Mouse (Mus musculus): ENCODE results near the gene Zfp94. TPM values are rescaled to one million over a fixed set of nuclear protein-coding genes. Genes with fewer than 3 reads are reported as not detected.
"Not testable (repeated sequence)": the region's sequence is repeated elsewhere in the genome, so short reads cannot be mapped to it uniquely, and the experiment has no call there.

The Zfp94 gene
- total RNA-seq, 2 experiments from 2014 or later, result 1.8 to 2.5 TPM

DNA sequence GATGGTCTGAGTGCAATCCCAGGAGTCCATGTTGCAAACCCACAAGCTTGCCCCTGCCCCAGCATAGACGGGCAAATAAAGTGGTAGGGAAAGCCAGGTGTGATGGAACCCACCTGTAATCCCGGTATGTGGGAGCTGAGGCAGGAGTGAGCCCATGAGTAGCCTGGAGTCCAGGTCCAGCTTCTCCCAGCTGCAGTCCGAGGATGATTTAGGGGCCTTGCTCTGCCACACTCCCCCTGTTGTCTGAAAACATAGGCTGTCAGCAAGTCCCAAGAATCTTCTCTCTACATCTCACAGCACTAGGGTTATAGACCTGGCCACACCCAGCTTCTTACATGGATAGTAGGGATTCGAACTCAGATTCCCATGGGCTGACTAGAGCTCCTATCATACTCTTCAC is 29.6 kb downstream of the Zfp94 start:
- intact Hi-C loops (cut with DNase I), result loop anchor here (5.0 kb wide), 1 partner anchor 320 kb away; no protein-coding TSS in a partner anchor
- DNase-seq (ENCODE audit: low spot score), result no peak

DNA sequence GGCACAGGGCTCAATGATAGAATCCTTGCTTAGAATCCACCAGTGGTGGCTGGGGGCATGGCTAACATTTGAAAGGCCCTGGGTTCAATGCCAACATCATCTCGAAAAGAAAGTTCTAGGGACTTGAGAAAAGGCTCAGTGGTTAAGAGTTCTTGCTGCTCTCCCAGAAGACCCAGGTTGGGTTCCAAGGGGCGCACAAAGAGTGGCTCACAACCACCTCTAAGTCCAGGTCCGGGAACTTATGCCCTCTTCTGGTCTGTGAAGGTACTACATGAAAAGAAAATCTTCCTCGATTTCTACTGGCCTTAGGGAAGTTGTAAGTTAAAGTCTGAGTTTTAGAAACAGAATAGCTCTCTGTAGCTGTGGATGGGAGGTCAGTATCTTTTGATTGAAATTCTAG is 30.4 kb downstream of the Zfp94 start:
- DNase-seq (ENCODE audit: low spot score), result no peak
- intact Hi-C loops (cut with DNase I), result loop anchor here (5.0 kb wide), 1 partner anchor 319 kb away; no protein-coding TSS in a partner anchor

DNA sequence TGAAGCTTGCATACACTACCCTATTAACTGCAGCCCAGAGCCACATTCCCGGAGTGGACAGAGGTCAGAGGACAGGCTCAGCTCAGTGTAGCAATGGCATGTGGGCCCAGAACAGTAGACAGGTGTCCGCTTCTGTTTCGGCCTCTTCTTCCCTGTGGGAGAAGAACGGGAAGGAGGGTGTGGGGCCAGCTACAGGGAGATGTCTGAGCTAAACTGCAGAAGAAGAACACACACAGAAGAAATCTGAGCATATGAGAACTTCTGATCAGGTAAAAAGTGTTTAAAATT is 35.7 kb downstream of the Zfp94 start:
- no peak for DNase-seq (ENCODE audit: low spot score)
- intact Hi-C loops (cut with DNase I), result no loop called here

DNA sequence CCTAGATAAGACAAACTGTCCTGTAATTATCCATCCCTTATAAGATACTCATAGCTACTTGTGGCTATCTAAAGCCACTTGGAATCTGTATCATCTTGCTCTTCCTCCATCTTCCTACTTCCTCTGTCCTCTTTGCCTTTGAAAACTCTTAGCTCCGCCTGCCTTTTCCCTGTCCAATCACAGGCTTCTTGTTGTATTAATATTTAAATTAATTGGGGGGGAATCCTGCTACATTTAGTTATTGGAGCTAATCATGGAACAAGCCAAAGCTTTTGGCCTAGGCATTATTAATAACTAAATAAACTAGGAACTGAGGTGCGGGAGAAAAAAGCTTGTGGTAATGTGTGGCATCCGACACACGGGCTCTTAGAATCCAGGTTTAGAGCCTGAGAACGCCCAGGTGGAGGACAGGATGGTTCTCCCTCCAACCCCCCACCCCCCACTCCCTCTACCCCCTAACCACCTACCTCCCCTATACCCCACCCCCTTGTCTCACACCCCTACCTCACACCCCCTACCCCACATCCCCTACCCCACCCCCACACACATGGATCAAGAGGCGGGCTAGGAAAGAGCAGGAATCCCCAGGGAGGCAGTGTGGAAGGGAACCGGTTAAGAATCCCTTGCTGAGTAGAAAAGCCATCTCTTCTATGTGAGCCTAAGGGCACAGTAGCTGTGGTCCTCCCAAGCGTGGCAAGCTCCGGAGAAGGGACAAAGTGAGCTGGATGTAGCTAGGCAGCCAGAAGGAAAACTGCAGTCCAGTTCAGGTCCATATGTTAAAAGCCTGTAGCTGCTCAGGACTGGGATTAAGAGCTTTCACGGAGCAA is 36.2 kb downstream of the Zfp94 start:
- no peak for DNase-seq (ENCODE audit: low spot score)
- intact Hi-C loops (cut with DNase I), result no loop called here

DNA sequence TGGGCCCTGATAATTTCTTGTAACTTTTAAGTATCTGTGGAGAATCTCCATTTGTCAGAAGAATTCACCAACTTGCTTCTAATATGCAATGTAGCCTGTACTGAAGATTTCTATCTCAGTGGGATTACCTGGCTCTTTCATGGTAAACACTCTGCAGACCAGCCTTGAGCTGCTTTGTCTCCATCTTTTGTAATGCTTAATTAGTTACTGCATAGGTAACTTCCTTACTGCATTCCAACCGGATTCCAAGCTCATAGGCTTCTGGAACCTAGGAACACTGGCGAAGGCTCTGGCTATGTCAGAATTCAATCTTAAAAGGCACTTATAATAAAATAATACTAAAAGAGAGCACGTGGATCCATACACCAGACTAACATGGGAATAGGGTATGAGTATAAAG is 37.7 kb downstream of the Zfp94 start:
- intact Hi-C loops (cut with DNase I); DNase-seq (ENCODE audit: low spot score): not testable (repeated sequence)

DNA sequence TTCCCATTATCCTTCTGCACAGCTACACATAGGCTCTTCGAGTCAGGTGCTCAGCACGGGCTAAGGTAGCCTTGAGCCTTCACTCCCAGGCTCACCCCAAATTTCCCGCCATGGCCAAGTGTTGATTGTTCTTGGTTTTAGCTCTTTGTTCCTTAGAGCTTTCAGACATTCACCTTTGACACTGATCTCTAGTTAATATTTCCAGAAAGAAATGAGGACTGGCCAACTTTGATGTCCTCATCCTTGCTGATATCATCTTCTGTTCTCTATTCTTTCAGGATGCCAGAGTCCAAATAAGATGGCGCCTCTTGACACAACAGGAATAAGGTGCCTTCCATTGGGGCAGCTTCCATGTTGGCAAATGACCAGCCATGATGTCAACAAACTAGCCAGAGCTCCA is 42.0 kb downstream of the Zfp94 start:
- intact Hi-C loops (cut with DNase I), result no loop called here
- no peak for DNase-seq (ENCODE audit: low spot score)

DNA sequence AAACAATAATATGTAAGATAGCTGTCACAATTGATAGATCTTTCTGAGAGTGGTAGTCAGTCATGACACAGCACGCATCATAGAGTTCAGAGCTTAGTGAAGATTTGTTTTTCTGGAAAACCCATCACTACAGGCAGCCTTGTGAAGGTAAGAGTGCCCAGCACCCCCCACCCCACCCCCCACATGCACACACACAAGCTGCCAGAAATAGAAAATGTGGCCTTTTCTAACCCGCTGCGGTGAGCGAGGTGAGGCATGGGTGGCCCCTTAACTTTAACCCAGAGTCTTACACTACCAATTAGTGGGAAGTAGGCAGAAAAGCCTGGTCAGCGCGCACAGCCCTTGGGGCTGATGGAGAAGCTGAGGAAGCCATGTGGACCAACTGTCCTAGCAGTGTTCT is 45.3 kb downstream of the Zfp94 start:
- DNase-seq (ENCODE audit: low spot score), result no peak
- intact Hi-C loops (cut with DNase I), result loop anchor here (2.0 kb wide), 1 partner anchor 46 kb away; the partner anchor contains the start of gene Zfp94

DNA sequence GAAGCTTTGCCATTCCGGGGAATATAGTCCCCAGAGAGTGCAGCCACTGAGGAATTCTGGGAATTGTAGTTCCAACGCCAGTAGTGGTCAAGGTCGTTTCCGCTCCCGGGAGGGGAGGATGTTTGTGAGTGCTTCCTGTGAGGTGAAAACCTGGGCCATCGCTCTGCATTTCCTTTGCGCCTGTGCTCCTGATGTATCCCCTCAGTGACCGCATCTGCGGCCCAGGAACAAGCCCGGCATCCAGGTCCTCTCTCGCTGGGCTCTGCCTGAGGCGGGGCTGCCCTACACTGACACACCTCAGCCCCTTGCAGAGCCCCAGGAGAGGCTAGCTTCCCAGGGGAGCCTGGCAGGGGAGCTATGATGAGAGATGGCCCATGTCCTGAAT is 46.2 kb downstream of the Zfp94 start, which contains the start of gene Zfp93:
Zfp93 (plus strand) TSS at position 133 of the 385 bp plus-strand sequence.
- peak; percentile 58 for DNase-seq (ENCODE audit: low spot score)
- intact Hi-C loops (cut with DNase I), result loop anchor here (2.0 kb wide), 1 partner anchor 47 kb away; the partner anchor contains the start of gene Zfp94

DNA sequence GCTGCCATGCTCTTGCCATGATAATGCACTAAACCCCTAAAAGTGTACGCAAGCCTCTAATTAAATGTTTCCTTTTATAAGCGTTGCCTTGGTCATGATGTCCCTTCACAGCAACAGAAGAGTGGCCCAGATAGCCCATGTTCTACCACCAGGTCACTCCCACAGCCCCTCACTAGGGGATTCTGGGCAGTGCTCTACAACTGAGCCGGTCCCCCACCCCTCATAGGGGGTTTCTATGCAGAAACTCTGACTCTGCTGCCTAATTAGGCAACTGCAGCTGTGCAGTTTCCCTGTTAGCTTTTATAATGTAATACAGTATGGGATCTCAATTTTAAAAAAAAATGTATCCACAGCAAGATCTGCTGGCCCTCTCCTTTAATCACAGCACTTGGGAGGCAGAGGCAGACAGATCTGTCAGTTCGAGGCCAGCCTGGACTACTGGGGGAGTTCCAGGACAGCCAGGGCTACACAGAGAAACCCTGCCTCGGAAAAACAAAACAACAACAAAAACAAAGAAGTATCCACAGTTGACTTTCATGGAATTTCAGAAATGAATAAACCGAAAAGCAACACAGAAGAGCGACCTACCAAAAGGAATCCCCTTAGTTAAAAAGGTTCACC is 46.7 kb downstream of the Zfp94 start:
- intact Hi-C loops (cut with DNase I), result loop anchor here (2.0 to 5.0 kb wide), 4 partner anchors 15 to 157 kb away; partner anchors contain the start of genes Zfp108, Zfp112, Zfp235 and Zfp94

DNA sequence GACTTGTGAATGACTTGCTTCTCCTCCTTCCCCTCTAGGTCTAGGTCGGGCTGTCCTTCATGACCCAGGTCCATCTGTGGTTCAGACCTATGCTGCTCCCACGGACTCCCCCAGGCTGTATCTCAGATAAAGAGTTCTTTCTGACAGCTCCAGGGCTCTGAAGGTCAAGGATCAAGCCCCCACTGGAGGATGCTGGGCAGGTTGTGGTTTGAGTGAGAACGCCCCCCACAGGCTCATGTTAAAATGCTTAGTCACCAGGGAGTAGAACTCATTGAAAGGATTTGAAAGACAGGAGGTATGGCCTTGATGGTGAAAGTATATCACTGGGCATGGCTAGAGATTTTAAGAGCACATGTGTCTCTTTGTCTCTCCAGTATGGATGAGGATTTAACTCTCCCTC is 47.2 kb downstream of the Zfp94 start:
- DNase-seq (ENCODE audit: low spot score), result no peak
- intact Hi-C loops (cut with DNase I), result loop anchor here (2.0 to 5.0 kb wide), 3 partner anchors 14 to 157 kb away; partner anchors contain the start of genes Zfp108, Zfp112 and Zfp235

More for the DNA sequence above, 46.7 kb downstream of the Zfp94 start:
- no peak for DNase-seq (ENCODE audit: low spot score)

DNA sequence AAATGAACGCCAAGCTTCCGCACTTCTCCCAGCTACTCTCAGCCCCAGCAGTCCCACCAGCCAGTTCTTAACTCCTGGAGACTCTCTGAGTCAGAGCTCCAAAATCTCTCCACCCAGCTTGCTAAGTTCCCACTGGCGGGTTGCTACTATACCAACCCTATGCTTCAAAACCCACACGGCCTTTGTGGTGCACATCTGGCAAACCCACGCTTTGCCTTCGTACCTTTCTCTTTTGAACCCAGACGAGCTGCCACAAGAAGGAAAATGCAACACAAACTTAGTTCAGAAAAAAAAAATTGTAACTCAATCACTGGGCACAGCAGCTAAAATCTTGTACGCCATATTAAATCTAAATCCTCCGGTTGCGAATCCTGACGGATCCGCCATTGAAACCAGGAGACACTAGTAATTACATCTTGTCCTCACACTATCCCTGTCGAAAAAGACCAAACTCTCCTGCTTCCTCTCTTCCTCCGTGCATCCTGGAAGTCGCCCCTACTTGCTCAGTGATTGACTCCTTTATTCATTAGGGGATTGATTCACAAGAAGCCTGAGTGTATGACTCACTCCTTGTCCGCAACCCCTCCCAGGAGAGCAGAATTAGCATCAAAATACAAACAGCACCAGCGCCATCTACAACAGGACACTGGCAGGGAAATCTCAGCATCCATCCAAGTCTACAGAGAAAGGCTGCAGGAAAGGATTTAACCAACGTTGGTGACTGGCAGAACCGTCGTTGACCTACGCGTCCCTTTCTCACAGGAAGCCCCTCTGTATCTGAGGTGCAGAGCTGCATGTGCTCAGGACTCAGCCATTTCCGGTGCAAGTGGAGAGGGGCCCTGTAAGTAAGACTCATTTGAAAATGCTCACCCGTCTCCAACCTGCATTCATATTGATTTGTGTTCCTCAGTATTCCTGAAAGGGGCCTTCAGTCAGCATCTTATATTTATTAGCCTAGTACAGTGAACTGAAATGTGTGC is 48.0 kb downstream of the Zfp94 start:
- intact Hi-C loops (cut with DNase I), result loop anchor here (2.0 to 5.0 kb wide), 3 partner anchors 14 to 156 kb away; partner anchors contain the start of genes Zfp108, Zfp112 and Zfp235
- no peak for DNase-seq (ENCODE audit: low spot score)

DNA sequence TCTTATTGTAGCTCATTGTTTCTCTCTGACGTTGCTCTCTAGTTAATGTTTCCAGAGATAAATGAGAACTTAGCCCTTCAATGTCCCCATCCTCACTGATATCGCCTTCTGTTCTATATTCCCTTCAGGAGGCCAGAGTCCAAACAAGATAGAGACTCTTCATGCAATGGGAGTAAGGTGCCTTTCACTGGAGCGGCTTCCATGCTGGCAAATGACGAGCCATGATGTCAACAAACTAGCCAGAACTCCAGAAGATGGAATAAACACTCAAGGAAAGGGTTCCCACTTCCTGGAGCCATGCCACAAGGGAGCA is 56.5 kb downstream of the Zfp94 start:
- intact Hi-C loops (cut with DNase I), result loop anchor here (5.0 kb wide), 1 partner anchor 53 kb away; no protein-coding TSS in a partner anchor
- DNase-seq (ENCODE audit: low spot score), result no peak

DNA sequence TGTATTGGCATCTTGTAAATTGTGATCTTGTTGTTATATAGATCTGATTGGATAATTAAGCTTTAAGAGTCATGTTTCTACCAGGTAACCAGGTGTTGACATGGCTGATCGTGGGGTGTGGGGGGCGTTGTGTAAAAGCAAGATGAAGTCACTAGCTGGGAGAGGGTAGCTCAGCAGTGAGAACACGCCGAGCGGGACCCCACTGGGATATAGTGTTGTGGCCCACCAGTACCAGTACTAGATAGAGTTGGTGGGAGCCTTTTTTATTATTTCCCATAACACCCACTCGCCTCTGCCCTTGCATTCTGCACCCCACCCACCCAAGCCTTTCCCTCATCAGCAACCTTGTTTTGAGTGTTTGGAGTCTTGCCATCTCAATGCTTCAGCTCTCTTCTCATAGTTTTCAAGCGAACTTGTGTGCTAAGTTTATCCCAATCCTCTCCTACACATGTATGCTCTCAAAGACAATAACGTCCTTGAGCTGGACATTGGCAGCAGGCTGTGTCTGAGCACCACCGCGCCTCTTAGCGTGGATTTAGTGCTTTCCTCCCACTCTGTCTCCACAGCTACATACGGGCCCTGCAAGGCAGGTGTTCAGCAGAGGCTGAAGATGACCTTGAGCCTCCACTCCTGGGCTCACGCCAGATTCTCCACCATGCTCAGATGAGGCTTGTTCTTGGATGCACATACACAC is 57.0 kb downstream of the Zfp94 start:
- intact Hi-C loops (cut with DNase I), result loop anchor here (5.0 kb wide), 1 partner anchor 52 kb away; no protein-coding TSS in a partner anchor

DNA sequence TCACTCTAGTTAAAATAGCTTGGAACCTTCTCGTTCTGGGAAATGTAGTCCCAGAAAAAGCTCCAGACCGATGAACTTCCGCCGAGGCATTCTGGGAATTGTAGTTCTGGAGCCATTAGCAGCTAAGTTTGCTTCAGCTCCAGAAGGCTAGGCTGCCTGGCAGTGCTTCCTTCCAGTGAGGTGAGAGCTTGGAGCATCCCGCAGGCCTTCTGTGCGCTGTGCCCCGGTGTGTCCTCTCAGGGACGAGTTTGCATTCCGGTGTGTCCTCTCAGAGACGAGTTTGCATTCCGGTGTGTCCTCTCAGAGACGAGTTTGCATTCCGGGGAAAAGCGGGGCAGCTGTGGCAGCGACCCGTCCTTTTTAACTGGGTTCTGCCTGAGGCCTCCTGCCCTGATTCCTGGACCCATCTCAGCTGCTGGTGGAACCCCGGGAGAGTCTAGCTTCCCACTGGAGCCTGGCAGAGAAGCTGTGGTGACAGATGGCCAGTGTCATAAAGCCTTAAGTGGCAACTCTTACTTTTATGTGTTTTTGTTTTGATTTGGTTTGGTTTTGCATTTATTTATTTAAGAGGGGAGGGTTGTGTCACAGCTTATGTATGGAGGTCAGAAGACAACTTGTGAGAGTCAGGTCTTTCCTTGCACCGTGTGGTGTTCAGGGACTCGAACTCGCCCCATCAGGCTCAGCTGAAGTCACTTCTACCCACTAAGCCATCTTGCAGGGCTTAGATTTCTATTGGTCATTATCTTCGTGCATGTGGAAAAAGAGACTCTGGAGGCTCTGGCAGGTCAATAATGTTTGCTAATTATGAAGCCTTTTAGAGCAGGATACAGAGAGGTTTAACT is 61.6 kb downstream of the Zfp94 start, which contains the start of gene Zfp108:
Zfp108 (plus strand) TSS at position 162 of the 842 bp plus-strand sequence.
- intact Hi-C loops (cut with DNase I), result loop anchor here (1.0 to 5.0 kb wide), 4 partner anchors 14 to 174 kb away; partner anchors contain the start of genes Zfp180 and Zfp235
- peak; percentile 67 for DNase-seq (ENCODE audit: low spot score)

More for the DNA sequence above, 57.0 kb downstream of the Zfp94 start:
- DNase-seq (ENCODE audit: low spot score), result no peak

DNA sequence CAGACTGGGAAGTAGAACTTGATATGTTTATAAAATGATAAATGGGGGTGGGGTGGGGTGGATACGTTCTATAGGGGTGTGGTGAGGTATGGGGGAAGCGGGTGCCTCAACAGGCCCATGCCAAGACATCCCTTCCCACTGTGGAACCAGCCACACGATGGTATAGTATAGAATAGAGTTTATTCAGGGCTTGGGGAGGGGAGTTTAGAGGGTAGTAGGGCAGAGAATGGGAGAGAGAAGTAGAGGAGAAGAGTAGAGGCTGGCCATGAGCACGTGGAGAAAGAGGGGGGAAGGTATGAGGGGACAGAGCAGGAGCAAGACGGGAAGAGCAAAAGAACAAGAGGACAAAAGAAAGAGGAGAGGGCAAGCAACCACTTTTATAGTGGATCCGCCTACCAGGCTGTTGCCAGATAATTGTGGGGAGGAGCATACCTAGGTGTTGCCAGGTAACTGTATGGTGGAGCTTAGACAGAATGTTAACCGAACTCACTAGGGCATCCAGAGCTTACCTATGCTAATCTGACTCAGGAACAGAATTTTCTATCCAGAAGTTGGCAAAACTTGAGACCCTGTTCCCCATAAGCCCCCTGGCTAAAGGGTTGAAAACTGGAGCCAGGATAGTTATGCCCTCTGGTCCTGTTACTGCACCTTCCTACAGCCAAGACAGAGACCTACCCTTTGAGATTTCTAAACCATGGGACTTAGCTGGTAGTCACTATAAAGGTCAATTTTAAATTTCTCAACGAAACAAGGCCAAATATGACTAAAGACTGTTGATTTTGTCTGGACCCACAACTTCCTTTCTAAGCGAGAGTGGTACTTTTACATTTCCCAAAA is 62.5 kb downstream of the Zfp94 start:
- intact Hi-C loops (cut with DNase I), result loop anchor here (1.0 to 2.0 kb wide), 3 partner anchors 15 to 173 kb away; partner anchors contain the start of genes Zfp180 and Zfp235
- DNase-seq (ENCODE audit: low spot score), result no peak
